Mouse (Mus musculus) gastrocnemius, postnatal 25 days (tissue): Measurements from ENCODE around the gene Nudcd2. TPM values are rescaled to one million over a fixed set of nuclear protein-coding genes. Genes with fewer than 3 reads are reported as not detected.

Source experiments
- DNase-seq: peaks from one replicate; pipeline ENCODE4 v3.0.0; 2022
- total RNA-seq, 2 experiments: library from RNA; stranded (reverse); gene quantifications; 1 replicate in 1 of 2; 2 replicates in 1 of 2; pipeline ENCODE4 v1.2.3; 2021

Nudcd2 gene
- total RNA-seq, 2 experiments from 2014 or later = 10.6 to 12.5 TPM

DNA sequence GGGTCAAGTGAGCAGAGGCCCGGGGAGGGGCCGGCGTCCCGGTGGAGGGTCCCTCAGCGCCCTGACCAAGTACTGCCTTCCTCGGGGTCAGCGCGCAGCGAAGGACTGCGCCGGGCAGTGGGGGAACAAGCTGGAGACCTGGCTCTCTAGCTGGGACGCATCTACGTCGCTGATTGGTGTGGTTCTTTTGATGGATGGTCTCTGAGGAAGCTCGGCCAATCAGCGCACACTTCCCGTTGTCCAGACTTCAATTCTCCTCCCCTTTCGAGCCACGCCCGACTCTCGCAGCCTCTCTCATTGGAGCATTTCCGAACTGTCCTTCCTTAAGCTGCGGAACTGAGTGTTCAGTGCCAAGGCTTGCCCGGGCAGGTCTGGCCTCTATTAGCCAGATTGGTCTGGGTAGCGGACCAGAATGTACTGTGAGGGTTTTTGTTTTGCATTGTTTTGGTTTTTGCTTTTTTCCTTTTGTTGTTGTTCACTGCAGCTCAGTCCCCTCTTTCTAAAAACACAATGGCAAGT is 21.7 kb downstream of the Nudcd2 start, which contains the start of gene Ccng1:
Gene Ccng1 (minus strand): TSS at position 203 of the 519 bp plus-strand sequence.
- peak; percentile 94 for DNase-seq

DNA sequence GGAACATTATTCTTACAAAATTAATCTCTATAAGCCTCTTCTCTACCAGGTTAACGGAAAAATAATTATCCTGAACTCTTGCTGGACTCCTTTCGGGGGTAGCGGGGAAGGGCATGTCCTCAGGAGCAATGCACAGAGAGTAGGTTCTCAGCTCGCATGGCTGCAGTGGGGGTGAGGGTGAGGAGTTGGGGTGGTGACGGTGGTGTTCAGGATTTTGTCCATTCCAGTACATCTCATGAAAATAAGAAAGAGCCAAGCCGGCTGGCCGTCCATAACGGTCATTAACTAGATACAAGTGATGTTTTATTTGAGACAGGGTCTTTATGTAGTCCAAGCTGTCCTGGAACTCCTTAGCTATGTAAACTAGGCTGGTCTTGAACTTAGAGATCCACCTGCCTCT is 22.5 kb downstream of the Nudcd2 start:
- DNase-seq = no peak

DNA sequence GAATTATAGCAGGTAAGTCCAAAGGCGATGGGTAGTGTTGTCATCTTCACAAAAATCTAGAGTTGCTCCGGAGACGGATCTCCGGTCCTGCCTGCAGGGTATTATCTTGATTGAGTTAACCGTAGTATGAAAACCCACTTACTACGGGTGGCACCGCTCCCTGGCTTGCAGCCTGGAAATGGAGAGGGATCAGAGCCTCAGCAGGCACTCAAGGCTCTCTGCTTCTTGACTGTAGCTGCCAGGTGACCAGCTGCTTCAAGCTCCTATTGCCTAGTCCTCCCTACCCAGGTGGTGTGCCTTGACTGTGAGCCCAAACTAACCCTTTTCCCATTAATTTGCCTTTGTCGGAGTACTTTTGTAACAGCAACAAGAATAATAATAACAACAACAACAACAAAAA is 26.4 kb downstream of the Nudcd2 start:
- no peak for DNase-seq

DNA sequence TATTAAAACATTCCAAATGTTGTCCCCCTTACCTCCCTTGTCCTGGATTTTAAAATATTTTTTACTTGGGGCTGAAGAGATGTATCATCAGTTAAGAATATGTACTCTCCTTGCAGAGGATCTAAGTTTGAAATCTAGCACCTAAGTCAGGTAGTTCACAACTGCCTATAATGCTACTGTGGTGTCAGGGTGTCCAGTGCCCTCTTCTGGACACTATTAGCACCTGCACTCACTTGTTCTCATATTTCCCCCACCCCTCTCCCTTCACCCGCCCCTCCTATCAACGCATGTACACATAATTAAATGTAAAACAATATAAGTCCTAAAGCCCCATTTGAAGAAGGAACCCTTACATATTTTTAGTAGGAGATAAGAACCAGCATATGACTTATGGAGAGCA is 29.9 kb downstream of the Nudcd2 start:
- DNase-seq = no peak

DNA sequence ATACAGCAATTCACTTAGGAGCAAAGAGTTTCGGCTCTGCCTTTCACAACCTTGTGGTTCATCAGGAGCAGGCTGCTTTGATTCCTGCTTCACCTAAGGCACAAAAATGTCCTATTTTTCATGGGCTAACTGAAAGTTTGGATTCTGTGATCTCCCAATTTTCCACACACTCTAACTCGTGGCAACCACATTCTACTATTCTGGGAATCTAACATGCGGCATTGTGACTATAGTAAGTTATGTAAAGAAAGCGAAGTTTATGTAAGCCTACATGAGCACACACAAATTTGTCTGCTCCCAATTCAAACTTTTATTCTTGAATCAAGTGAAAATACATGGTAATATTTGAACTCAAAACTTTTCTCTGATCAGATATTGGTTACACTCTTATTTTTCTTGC is 31.2 kb downstream of the Nudcd2 start:
- DNase-seq = no peak

DNA sequence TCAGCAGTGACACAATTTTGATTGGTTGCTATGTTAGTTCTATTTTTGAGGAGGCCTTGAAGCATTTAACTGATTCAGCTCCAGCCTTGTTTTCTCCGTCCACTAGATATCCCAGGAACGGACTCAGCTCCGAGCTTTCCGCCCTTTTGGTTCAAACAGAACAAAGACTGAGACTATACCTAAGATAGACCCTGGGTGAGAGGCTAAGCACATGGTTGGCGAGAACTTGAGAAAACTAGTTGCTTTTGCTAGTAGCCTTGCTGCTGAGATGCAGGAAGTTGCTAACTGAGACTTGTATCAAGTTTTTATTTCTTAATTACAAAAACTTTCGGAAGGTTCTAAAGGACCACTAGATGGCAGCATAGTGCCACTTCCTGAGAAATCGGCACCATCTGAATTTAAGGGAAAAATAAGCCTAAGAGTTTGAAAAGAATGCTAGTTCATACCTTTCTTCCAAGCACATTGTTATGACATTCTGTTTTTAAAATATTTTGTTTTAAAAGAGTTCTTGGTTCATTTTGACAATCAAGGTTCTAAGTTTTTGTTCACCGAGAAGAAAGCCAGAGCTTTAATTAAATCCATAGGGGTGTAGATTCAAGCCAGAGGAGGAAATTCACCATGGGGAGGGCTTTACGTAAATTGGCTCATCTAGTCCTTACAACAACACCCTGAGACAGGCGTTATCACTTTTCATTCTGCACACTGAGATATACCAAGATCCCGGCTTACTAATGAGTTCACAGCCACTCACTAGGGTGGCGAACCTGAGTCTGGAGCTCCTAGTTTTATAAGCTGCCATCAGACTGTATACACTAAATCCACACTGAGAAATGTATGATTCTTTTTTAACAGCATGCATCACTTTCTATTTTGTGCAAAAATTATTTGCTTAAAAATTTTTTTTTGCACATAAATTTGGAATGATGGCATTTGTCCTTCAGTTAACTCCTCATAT is 42.1 kb downstream of the Nudcd2 start:
- DNase-seq = no peak

DNA sequence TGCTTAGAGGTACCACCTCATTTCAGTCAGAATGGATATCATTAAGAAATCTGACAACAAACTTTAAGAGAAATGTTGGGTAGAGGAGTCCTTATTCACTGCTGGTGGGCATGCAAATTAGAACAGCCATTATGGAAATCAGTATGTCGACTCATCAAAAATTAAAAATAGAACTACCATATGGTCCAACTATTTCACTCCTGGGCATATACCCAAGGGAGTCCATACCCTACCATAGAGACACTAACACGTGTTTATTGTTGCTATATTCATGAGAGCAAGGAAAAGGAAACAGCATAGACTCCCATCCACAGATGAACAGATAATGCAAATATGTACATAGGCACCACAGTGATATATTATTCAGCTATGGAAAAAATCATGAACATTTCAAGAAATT is 48.4 kb downstream of the Nudcd2 start:
- DNase-seq = no peak

DNA sequence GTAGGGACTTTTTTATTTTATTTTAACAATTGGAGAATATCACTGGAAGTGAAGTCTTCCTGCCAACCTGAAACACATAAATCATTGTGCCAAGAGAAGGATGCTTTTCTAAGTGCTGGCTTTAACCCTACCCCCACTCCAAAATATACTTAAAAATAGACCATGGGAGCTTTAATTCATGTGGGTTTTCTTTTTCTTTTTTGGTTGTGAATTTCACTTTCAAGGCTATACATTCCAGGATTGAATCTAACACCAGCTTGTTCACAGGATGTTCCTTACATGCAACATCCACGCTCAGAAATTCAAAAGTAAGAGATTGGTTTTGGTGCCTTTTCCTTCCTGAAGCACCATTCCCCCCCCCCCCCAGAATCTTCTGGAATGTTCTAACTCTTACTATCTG is 49.9 kb downstream of the Nudcd2 start:
- DNase-seq = no peak

DNA sequence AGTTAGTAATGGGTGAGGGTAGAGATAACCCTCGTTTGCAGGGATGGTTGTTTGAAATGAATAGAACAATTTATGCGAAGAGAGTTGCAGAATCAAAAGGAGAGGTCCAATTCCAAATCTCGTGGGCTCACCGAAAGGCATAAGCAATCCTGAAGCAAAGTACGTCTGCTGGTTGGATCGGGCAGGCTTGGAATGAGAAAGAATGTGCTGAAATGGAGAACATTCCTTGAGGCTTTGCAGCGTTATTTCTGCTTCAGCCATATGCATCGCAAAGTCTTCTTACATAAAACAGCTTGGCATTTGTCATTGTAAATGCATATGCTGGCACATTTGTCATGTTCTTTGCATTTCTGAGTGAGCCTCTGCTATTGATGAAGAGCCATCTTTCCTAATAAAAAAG is 50.9 kb downstream of the Nudcd2 start:
- no peak for DNase-seq

DNA sequence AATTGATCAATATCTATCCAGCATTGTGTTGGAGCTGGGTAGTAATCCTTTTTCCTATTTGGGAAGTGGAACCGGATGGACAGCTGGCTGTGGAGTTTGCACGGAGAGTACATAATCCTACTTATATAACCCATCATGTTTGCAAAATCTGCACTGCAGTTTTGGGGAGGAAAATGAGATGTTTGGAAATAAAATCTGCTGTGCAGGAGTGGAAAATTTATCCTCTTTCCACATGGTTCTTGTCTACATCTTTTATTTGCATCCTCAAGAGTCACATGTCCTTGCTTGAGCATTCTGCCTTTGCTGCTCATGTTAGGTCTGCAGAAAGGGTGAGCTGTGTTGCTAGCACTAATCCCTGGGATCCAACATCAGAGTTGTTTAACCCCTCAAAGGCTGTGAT is 53.4 kb downstream of the Nudcd2 start:
- DNase-seq = no peak

Other genes with a start within 250 kb of the Nudcd2 start
- 10 to 100 TPM; 55.6 to 58.6 TPM for gene Mat2b, start 38.5 kb upstream of the Nudcd2 start, total RNA-seq
- under 1 TPM; 0.43 to 0.62 TPM for gene Hmmr, start 245 bp upstream of the Nudcd2 start, total RNA-seq
- gene Ccng1, start 21.6 kb downstream of the Nudcd2 start, total RNA-seq = 100 to 1,000 TPM; 557 to 642 TPM